Mouse (Mus musculus) MEL (cell line): ENCODE data around the gene Hexim1.

ENCODE experiments used
- CTCF ChIP-seq, 3 experiments: IDR thresholded peaks in 2 of 3; conservative IDR thresholded peaks in 1 of 3; 2 replicates each; pipeline ENCODE4 v1.5.1; 2011 to 2012; ENCODE audit warnings: low read length in 3 of 3, low read depth in 2 of 3, mild to moderate bottlenecking in 2 of 3, improper control_type of control experiment in 1 of 3, inconsistent platforms in 1 of 3, mixed read lengths in 1 of 3, moderate library complexity in 1 of 3; ENCODE audit not compliant: control insufficient read depth in 1 of 3, insufficient read depth in 1 of 3, poor library complexity in 1 of 3, severe bottlenecking in 1 of 3
- MAX ChIP-seq: IDR thresholded peaks from 2 replicates; pipeline ENCODE4 v1.6.1; 2011; ENCODE audit warnings: low read length, improper control_type of control experiment
- USF2 ChIP-seq, 2 experiments: IDR thresholded peaks; 2 replicates each; pipeline ENCODE4 v1.6.1; 2011 to 2012; ENCODE audit warnings: improper control_type of control experiment in 2 of 2, low read length in 2 of 2, borderline replicate concordance in 1 of 2, inconsistent platforms in 1 of 2, low read depth in 1 of 2, mild to moderate bottlenecking in 1 of 2; ENCODE audit not compliant: insufficient read depth in 1 of 2

DNA sequence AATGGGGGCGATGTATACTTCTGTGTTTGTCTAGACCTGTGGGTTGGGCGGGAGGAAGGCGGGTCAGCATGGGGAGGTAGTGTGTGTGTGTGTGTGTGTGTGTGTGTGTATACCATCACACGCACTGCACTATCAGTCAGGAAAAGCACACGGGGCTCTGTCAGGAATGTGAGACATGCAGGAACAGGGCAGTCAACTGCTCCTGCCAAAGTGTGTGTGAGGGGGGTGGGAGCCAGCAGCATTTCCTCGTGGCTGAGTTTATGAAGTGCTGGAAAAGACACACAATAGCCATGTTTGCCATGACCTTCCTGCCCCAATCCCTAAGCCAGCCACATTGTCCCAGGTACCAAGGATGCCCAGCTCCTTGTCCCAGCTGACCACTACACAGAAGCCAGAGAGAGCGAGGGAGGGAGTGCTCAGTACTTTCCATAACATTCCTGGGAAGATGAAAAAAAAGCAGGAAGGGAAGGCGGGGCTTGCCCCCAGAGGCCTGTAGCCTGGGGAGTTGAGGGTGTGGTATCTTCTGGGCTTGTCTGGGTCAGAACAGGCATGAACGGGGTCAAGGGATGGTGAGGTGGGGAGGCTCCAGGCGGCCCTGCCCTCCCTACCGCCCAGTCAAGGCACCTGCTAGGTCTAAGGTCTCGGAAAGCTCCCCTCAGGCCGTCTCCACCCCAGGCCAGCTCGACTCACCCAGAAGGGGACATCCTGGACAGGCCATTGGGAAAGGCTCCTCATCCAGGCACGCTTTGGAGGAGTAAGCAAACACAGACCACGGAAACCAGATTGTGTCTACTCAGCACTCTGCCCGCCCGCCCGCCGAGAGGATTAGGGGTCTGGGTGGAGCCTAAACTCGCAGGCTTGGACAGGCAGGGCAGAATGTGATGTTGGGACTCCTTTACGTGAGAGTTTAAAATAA lies 18.8 kb upstream of the Hexim1 start:
- TF ChIP-seq MAX (no peak), CTCF (IDR thresholded peaks at IDR 0.05 in 2 of 3, conservative IDR thresholded peaks at IDR 0.05 in 1 of 3; ENCODE audit: control insufficient read depth in 1 of 3, insufficient read depth in 1 of 3, low read depth in 2 of 3, low read length in 3 of 3, poor library complexity in 1 of 3, severe bottlenecking in 1 of 3) (no peak), USF2 (IDR thresholded peaks at IDR 0.05; ENCODE audit: borderline replicate concordance in 1 of 2, insufficient read depth in 1 of 2, low read depth in 1 of 2, low read length in 2 of 2) (no peak)
